Mouse (Mus musculus) frontal cortex, adult (tissue): ENCODE measurements around the gene Ano5.

ENCODE experiments used
- ATAC-seq: cut with Nextera tagmentation; 2 replicates; pipeline ENCODE4 v1.9.2; 2017; ENCODE audit warnings: mild to moderate bottlenecking, moderate library complexity, mixed read lengths; ENCODE audit not compliant: low TSS enrichment

The Ano5 gene

DNA sequence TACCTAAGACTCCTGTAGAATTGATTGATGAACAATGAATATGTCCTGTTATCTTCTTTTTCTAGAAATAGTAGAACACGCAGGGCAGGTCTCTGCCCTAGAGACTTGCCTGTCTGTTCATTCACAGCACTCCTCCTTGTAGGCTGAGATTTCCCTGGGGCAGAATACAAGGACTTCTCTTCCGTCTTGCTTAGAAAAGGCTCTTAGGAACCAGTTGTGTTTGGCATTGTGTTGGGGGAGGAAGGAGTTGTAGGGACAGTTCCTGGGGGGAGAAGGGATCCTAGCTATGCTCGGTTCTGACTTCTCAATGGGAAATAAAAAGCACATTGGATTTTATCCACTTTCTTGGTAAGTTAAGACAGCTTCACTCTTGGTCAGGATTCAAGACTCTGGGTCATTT is 118.4 kb downstream of the Ano5 start:
- no peak for ATAC-seq

DNA sequence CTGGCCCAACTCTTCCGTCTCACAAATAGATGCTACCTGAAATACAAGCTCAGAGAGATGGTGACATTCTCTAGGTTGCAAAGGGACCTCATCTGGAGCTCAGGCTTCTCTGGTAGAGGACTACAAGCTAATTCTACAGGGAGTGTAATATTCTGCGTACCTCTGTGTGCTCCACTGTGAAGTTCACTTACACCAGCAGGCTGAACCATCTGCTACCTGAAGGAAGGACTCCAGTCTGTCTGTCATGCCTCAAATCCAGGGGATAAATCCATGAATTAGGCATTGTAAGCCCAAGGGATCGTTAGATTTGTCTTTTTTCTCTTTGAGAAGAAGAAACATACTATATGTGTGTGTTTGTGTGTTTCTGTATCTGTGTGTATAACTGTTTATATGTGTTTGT is 120.3 kb downstream of the Ano5 start:
- ATAC-seq: no peak

- no peak for ATAC-seq
Observed at GRCm38 (mm10) chr7:51632543-51633229, 121.9 kb downstream of the Ano5 start.

GRCm38 (mm10) chr7:51633230-51633844 is 122.5 kb downstream of the Ano5 start:
- ATAC-seq: no peak
